Mouse (Mus musculus): ENCODE results near the gene Zzef1. TPM values are rescaled to one million over a fixed set of nuclear protein-coding genes. Genes with fewer than 3 reads are reported as not detected.
A peak's percentile ranks its signal among the peaks of the same experiment; 100 is the strongest.

Gene Zzef1
- polyA plus RNA-seq, 1 experiment from 2014 or later = 21.6 TPM

- Histone ChIP-seq H3K4me2 (ENCODE audit: low read depth, low read length) (no peak overlapping the region), H3K9ac (replicated peaks; ENCODE audit: low read depth, low read length) (no peak overlapping the region), H3K36me3 (ENCODE audit: control insufficient read depth, insufficient read depth, low read length) (no peaks in the 10 kb centered on the region), H3K27me3 (ENCODE audit: control insufficient read depth, insufficient read depth, low read length) (no peaks in the 10 kb centered on the region), H3K4me3 (ENCODE audit: low read depth, low read length) (no peak overlapping the region), H3K4me1 (ENCODE audit: control insufficient read depth, insufficient read depth, low read length) (no peaks in the 10 kb centered on the region), H3K27ac (ENCODE audit: low read depth, low read length) (no peak overlapping the region), H3K9me3 (ENCODE audit: control insufficient read depth, low read length) (no peaks in the 10 kb centered on the region)
- no peak for ATAC-seq (ENCODE audit: low read depth)
- 90% methylated on average over 6 of the region's 6 CpGs for WGBS
These were observed 156.7 kb downstream of the Zzef1 start for GRCm38 (mm10) chr11:72952697-72953096.

- Histone ChIP-seq H3K4me1 (ENCODE audit: control insufficient read depth, insufficient read depth, low read length) (no peaks in the 10 kb centered on the region), H3K27ac (ENCODE audit: low read depth, low read length) (no peak overlapping the region), H3K27me3 (ENCODE audit: control insufficient read depth, insufficient read depth, low read length) (no peaks in the 10 kb centered on the region), H3K9me3 (ENCODE audit: control insufficient read depth, low read length) (no peaks in the 10 kb centered on the region), H3K9ac (replicated peaks; ENCODE audit: low read depth, low read length) (no peak overlapping the region), H3K4me2 (ENCODE audit: low read depth, low read length) (no peak overlapping the region), H3K36me3 (ENCODE audit: control insufficient read depth, insufficient read depth, low read length) (no peaks in the 10 kb centered on the region), H3K4me3 (ENCODE audit: low read depth, low read length) (no peak overlapping the region)
- no peak for ATAC-seq (ENCODE audit: low read depth)
- WGBS = 55% methylated on average over 1 of the region's 1 CpGs
These were observed 157.1 kb downstream of the Zzef1 start for GRCm38 (mm10) chr11:72953116-72953439.

- Histone ChIP-seq H3K4me3 (ENCODE audit: low read depth, low read length) (no peak overlapping the region), H3K4me2 (ENCODE audit: low read depth, low read length) (no peak overlapping the region), H3K9me3 (ENCODE audit: control insufficient read depth, low read length) (no peaks in the 10 kb centered on the region), H3K4me1 (ENCODE audit: control insufficient read depth, insufficient read depth, low read length) (no peaks in the 10 kb centered on the region), H3K27ac (ENCODE audit: low read depth, low read length) (no peak overlapping the region), H3K9ac (replicated peaks; ENCODE audit: low read depth, low read length) (no peak overlapping the region), H3K36me3 (ENCODE audit: control insufficient read depth, insufficient read depth, low read length) (no peaks in the 10 kb centered on the region), H3K27me3 (ENCODE audit: control insufficient read depth, insufficient read depth, low read length) (no peaks in the 10 kb centered on the region)
- no peak for ATAC-seq (ENCODE audit: low read depth)
- 93% methylated on average over 4 of the region's 4 CpGs for whole genome bisulfite sequencing
These were observed 157.6 kb downstream of the Zzef1 start for GRCm38 (mm10) chr11:72953440-72954151.

DNA sequence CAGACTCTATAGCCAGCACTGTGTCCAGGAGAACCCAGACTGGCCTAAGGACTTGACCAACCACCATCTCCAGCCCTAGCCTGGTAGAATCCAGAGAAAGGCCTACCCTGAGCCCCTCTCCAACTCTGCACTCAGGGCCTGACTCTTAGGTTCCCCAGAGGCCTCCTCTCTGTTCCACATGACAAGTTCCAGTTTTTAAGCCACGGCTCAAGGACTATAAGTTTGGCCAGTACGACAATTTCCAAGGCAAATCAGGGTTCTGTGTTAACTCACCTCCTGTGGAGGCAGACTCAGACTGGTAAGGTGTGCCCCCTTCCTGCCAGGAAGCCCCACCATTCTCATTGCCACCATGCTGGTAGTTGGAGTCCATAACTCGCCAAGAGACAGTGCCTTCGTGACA lies 158.2 kb downstream of the Zzef1 start:
- no peak for ATAC-seq (ENCODE audit: low read depth)
- Histone ChIP-seq H3K27ac (ENCODE audit: low read depth, low read length) (no peak overlapping the region), H3K27me3 (ENCODE audit: control insufficient read depth, insufficient read depth, low read length) (no peaks in the 10 kb centered on the region), H3K4me1 (ENCODE audit: control insufficient read depth, insufficient read depth, low read length) (no peaks in the 10 kb centered on the region), H3K36me3 (ENCODE audit: control insufficient read depth, insufficient read depth, low read length) (no peaks in the 10 kb centered on the region), H3K4me3 (ENCODE audit: low read depth, low read length) (no peak overlapping the region), H3K9me3 (ENCODE audit: control insufficient read depth, low read length) (no peaks in the 10 kb centered on the region), H3K9ac (replicated peaks; ENCODE audit: low read depth, low read length) (no peak overlapping the region), H3K4me2 (ENCODE audit: low read depth, low read length) (no peak overlapping the region)
- WGBS = 80% methylated on average over 4 of the region's 4 CpGs

- ATAC-seq (ENCODE audit: low read depth) = no peak
- no peak overlapping the region for H3K27ac ChIP-seq (ENCODE audit: low read depth, low read length)
These were observed 159.4 kb downstream of the Zzef1 start for GRCm38 (mm10) chr11:72955339-72955974.

DNA sequence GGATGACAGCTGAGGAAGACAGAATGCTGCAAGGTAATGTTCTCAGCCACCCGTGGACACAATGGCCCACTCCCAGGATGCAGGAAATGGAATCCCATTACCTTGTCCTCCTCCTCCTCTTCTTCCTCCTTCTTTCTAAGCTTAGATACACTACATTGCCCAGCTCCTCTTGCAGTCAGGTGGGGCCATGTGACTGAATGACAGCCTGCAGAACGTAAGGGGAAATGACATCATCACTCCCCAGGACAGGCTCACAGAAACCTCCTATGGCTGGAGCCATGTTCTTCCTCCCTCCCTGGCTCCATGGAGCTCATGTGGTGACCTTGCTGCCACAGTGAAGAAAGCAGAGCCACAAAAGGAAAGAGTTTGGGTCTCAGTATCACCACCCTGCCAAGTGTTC lies 161.3 kb downstream of the Zzef1 start:
- Histone ChIP-seq H3K9ac (replicated peaks; ENCODE audit: low read depth, low read length) (no peak overlapping the region), H3K27ac (ENCODE audit: low read depth, low read length) (no peak overlapping the region), H3K9me3 (ENCODE audit: control insufficient read depth, low read length) (no peaks in the 10 kb centered on the region), H3K36me3 (ENCODE audit: control insufficient read depth, insufficient read depth, low read length) (no peaks in the 10 kb centered on the region), H3K27me3 (ENCODE audit: control insufficient read depth, insufficient read depth, low read length) (peaks cover 27% of the 10 kb centered on the region), H3K4me2 (ENCODE audit: low read depth, low read length) (no peak overlapping the region), H3K4me3 (ENCODE audit: low read depth, low read length) (no peak overlapping the region), H3K4me1 (ENCODE audit: control insufficient read depth, insufficient read depth, low read length) (no peaks in the 10 kb centered on the region)
- WGBS = 64% methylated on average over 2 of the region's 2 CpGs
- ATAC-seq (ENCODE audit: low read depth) = no peak

More at GRCm38 (mm10) chr11:72955339-72955974, 159.4 kb downstream of the Zzef1 start:
- Histone ChIP-seq H3K9ac (replicated peaks; ENCODE audit: low read depth, low read length) (no peak overlapping the region), H3K9me3 (ENCODE audit: control insufficient read depth, low read length) (no peaks in the 10 kb centered on the region), H3K27me3 (ENCODE audit: control insufficient read depth, insufficient read depth, low read length) (peaks cover 11% of the 10 kb centered on the region), H3K4me1 (ENCODE audit: control insufficient read depth, insufficient read depth, low read length) (no peaks in the 10 kb centered on the region), H3K36me3 (ENCODE audit: control insufficient read depth, insufficient read depth, low read length) (no peaks in the 10 kb centered on the region), H3K4me3 (ENCODE audit: low read depth, low read length) (no peak overlapping the region), H3K4me2 (ENCODE audit: low read depth, low read length) (no peak overlapping the region)
- WGBS = 69% methylated on average over 5 of the region's 5 CpGs

GRCm38 (mm10) chr11:72959924-72960679 lies 164.1 kb downstream of the Zzef1 start:
- Histone ChIP-seq H3K4me3 (ENCODE audit: low read depth, low read length) (no peak overlapping the region), H3K27ac (ENCODE audit: low read depth, low read length) (no peak overlapping the region), H3K27me3 (ENCODE audit: control insufficient read depth, insufficient read depth, low read length) (peaks cover 32% of the 10 kb centered on the region), H3K9ac (replicated peaks; ENCODE audit: low read depth, low read length) (no peak overlapping the region), H3K4me2 (ENCODE audit: low read depth, low read length) (no peak overlapping the region), H3K36me3 (ENCODE audit: control insufficient read depth, insufficient read depth, low read length) (no peaks in the 10 kb centered on the region), H3K4me1 (ENCODE audit: control insufficient read depth, insufficient read depth, low read length) (no peaks in the 10 kb centered on the region), H3K9me3 (ENCODE audit: control insufficient read depth, low read length) (no peaks in the 10 kb centered on the region)
- 12% methylated on average over 15 of the region's 15 CpGs for WGBS
- no peak for ATAC-seq (ENCODE audit: low read depth)

- no peak overlapping the region for H3K27ac ChIP-seq (ENCODE audit: low read depth, low read length)
- no peaks in the 10 kb centered on the region for H3K9me3 ChIP-seq (ENCODE audit: control insufficient read depth, low read length)
- H3K27me3 ChIP-seq (ENCODE audit: control insufficient read depth, insufficient read depth, low read length) = peaks cover 32% of the 10 kb centered on the region
- no peak for ATAC-seq (ENCODE audit: low read depth)
- no peaks in the 10 kb centered on the region for H3K4me1 ChIP-seq (ENCODE audit: control insufficient read depth, insufficient read depth, low read length)
- no peaks in the 10 kb centered on the region for H3K36me3 ChIP-seq (ENCODE audit: control insufficient read depth, insufficient read depth, low read length)
- peak overlapping the region; percentile 26; the same call in 1 of the 2 replicates for H3K4me2 ChIP-seq (ENCODE audit: low read depth, low read length)
- no peak overlapping the region for H3K9ac ChIP-seq (replicated peaks; ENCODE audit: low read depth, low read length)
- WGBS = 2% methylated on average over 15 of the region's 15 CpGs
- H3K4me3 ChIP-seq (ENCODE audit: low read depth, low read length) = peak overlapping the region; percentile 16; the same call in 1 of the 2 replicates
These were observed 164.7 kb downstream of the Zzef1 start for GRCm38 (mm10) chr11:72960723-72961071.

All from neural tube, embryonic 14.5 days (tissue).